Mouse (Mus musculus) ES-Bruce4 (cell line): ENCODE measurements around the gene Hdac4.

Experiments
- CTCF ChIP-seq: IDR thresholded peaks from one replicate; pipeline ENCODE4 v1.8.1; 2011; ENCODE audit warnings: low read depth, low read length
- POLR2A ChIP-seq: IDR thresholded peaks from one replicate; pipeline ENCODE4 v1.8.1; 2011; ENCODE audit warnings: low read length; ENCODE audit not compliant: insufficient read depth

GRCm38 (mm10) chr1:91961231-91961630 lies 234.3 kb downstream of the Hdac4 start:
- no peak for TF ChIP-seq CTCF
- TF ChIP-seq POLR2A = no peak
